Mouse (Mus musculus) MEL (cell line): ENCODE data around the gene Hyou1.

Experiments
- SIN3A ChIP-seq: IDR thresholded peaks from 2 replicates; pipeline ENCODE4 v1.6.1; 2012; ENCODE audit warnings: low read length, improper control_type of control experiment, inconsistent platforms
- UBTF ChIP-seq: IDR thresholded peaks from 2 replicates; pipeline ENCODE4 v1.6.1; 2012; ENCODE audit warnings: low read depth, mild to moderate bottlenecking, inconsistent platforms, low read length, improper control_type of control experiment, moderate library complexity, borderline replicate concordance; ENCODE audit not compliant: insufficient read depth

- TF ChIP-seq UBTF, result peak; percentile 98
- peak; percentile 87; the same call in 1 of the 2 replicates for TF ChIP-seq SIN3A
These were observed 44.6 kb upstream of the Hyou1 start, which contains the start of gene H2afx for GRCm38 (mm10) chr9:44334396-44335330.
